Mouse (Mus musculus) forelimb bud, embryonic 11.5 days (tissue): ENCODE results near the gene Hist1h2bk.

Source experiments
- DNase-seq: peaks from one replicate; pipeline ENCODE4 v3.0.0-alpha.2; 2012; ENCODE audit warnings: low read depth, low spot score

Gene Hist1h2bk

DNA sequence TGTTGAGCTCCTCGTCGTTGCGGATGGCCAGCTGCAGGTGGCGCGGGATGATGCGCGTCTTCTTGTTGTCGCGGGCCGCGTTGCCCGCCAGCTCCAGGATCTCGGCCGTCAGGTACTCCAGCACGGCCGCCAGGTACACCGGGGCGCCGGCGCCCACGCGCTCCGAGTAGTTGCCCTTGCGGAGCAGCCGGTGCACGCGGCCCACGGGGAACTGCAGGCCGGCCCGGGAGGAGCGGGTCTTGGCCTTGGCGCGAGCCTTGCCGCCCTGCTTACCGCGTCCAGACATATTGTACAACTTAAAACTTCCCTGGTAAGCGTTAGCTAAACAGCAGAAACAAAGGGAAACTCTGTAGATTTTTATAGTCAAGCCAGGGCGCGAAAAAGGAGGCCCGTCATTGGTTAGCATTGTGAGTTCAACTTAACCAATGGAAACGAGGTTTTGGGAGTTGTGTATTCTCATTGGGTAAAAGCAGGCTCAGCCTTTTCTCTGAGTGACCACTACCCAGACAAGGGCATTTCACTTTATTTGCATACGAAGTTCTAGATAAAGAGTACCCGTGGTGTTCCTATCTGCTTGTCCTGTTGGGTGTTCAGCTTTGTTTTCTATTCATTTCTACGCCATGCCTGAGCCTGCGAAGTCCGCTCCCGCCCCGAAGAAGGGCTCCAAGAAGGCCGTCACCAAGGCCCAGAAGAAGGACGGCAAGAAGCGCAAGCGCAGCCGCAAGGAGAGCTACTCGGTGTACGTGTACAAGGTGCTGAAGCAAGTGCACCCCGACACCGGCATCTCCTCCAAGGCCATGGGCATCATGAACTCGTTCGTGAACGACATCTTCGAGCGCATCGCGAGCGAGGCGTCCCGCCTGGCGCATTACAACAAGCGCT lies at the start of gene Hist1h2bk, which contains the start of gene Hist1h2ah:
Gene Hist1h2bk (plus strand): TSS at position 604 of the 882 bp plus-strand sequence.
Gene Hist1h2ah (minus strand): TSS at position 302 of the 882 bp plus-strand sequence.
- peak; percentile 97 for DNase-seq

GRCm38 (mm10) chr13:21992550-21992949 lies 43.1 kb upstream of the Hist1h2bk start:
- DNase-seq: no peak

DNA sequence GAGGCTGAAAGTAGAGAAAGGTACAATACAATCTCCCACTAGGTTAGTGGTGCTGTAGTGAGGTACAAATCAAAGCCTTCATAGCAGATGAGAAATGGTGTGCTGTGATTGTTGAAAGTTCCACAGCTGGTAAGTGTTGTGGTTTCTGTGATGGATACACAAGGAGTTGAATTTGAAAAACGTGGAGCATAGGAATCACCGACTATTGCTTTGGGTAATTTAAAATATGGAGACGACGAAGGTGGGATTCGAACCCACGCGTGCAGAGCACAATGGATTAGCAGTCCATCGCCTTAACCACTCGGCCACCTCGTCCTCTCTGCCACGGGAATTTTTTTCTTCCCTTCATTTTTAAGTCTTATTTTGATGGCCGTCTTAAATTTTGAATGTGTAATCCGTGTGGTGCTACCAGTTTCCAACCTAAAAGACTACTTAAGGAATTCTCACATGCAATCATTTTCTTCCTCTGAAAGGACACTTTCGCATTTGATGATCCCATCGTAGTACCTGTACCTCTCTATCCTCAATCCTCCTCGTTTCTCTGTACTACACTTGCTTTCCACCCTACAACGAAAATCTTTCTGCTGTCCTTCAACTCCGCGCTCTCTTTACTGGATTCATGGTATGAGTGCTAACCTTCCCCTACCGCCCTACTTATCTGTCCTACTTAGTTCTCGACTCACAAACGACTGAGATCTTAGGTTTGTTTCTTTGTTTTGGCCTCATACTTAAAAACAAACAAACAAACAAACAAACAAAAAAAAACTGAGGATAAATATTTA lies 41.5 kb upstream of the Hist1h2bk start:
- peak; percentile 80 for DNase-seq

DNA sequence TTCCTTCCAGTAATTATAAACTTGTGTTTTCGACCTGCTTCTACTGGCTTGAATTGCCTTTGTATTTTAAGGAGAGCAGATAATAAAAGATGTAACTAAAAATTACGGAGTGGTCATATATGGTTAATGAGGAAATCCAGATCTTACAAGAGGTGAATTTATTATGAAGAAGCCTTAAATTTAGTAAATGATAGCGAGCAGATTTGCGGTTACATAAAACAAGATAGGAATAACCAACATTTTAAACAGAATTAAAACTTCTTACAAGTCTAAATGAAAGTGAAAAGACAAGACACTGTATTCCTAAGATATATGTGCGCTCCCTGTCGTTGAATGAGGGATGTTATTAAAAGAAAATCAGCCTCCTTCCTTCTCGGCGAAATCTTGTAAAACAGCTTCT lies 40.8 kb upstream of the Hist1h2bk start:
- DNase-seq: no peak

DNA sequence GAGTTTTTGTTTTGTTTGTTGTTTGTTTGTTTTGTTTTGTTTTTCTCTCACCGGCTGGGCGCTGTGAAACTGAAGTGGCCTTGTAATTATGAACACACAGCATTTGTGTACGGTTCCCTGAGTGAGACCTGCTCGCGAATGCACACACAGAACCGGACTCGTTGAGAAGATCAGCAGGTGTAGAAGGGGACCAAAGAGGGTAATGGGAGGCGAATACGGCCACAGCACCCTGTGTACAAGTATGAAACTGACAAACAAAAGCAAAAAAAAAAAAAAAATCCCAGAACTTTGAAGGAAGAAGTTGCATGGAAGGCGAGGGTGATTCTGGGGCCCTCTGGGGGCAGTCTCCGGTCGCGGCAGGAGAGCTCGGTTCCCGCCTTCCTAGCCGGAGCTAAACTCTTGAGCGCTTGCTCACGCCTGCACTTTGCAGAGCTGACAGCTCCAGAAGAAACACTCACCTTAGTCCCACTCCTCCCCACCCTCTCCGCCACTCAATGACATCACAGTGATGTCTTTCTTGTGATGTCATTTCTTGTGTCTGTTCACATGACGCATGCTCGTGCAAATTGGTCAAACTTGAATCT lies 40.2 kb upstream of the Hist1h2bk start:
- no peak for DNase-seq

DNA sequence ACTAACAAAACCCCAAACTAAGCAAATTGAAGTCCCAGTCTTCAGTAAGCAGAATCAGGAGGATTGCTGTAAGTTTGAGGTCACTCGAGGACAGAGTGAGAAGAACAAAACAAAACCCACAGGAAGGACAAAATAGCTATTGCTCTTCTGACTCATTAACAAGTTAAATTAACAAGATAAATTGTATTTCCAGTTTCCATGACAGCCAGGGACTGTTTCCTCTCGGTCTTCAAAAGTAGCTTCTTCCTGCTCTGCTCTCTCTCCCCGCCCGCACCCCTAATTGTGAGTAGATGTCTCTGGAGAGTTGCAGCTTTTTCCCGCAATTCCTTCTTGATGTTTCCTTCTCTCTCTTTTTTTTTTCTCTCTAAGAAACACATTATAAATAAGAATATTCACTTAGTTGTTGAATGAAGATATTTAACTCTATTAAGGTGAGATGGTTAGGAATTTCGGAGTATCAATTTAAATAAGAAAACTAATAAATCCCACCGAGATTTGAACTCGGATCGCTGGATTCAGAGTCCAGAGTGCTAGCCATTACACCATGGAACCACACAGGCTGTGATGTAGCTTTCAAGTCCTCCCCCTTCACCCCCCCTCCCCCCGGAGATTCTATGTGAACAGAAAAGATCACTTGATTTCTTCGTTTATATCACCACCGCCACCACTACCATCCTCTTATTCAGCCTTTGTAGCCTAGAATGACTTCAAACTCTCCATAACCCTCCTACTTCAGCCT lies 39.4 kb upstream of the Hist1h2bk start:
- DNase-seq: no peak

DNA sequence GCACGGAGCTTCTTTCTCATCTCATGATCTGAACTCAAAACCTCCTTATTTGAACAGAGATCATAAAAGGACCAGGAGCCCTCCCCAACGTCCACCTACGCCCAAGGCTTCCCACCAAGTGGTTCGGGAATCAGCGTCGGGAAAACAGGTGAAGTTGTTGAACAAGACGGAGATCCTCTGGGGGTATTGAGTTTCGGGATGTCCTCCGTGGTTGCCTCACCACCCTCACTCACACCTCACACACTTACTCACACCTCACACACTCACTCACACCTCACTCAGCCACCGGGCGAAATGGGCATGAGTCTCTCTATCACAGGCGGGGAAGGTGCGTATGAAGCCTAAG lies 38.9 kb upstream of the Hist1h2bk start:
- no peak for DNase-seq

GRCm38 (mm10) chr13:21997201-21997820 lies 38.4 kb upstream of the Hist1h2bk start:
- no peak for DNase-seq

GRCm38 (mm10) chr13:21997821-21998220 lies 37.8 kb upstream of the Hist1h2bk start:
- DNase-seq: no peak

DNA sequence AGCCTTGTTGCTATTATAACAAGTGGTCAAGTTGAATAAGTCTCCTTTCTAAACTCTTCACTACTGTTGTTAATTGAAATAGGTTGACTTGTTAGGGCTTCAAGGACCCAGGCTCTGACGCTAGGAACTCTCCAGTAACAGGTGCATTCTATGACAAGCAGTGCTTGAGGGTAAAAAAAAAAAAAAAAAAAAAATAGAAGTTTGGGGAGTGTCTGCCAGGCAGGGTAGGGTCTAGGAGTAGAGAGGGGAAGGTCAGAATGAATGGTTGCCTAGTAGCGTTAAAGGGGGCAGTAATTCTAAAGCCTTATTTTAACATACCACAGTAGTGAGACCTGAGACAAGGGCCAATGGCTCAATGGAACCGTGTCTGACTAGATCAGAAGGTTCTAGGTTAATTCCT lies 37.3 kb upstream of the Hist1h2bk start:
- no peak for DNase-seq

DNA sequence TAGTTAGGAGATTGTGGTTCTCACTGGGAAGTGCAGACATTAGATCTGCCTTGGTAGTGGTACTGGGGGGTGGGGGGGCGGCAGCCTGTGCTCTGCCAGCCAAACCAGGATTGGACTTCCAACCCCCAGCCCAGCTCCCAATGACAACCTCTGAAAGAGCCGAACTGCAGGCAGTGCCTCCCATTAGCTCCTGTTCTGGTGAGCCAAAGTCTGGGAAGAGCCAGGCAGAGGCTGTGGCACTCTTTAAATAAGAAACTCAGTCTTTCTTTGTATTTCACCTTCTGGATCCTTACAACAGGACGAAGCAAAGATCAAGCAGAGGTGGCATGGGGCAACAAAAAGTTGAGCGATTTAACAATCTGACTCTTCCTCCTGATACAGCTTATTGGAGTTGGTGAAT lies 36.5 kb upstream of the Hist1h2bk start:
- DNase-seq: no peak

DNA sequence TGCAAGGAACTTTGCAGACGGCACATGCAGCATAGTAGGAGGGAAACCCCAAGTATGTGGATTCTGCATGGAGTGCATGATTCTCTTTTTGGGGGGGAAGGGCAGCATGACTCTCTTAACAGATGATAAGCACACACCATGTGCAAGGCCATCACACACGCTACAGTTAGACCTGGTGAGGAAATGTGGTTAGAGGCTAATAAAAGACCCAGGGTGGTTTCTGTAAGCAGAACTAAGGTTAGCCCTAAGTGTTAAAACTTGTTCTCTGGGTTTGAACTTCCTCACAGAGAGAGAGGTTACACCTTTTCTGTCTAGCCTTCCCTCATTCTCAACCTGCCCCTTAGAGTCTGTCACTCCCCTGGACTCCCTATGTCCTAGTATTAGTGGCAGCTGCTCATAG lies 34.3 kb upstream of the Hist1h2bk start:
- DNase-seq: no peak

GRCm38 (mm10) chr13:22001823-22002222 lies 33.8 kb upstream of the Hist1h2bk start:
- DNase-seq: no peak

DNA sequence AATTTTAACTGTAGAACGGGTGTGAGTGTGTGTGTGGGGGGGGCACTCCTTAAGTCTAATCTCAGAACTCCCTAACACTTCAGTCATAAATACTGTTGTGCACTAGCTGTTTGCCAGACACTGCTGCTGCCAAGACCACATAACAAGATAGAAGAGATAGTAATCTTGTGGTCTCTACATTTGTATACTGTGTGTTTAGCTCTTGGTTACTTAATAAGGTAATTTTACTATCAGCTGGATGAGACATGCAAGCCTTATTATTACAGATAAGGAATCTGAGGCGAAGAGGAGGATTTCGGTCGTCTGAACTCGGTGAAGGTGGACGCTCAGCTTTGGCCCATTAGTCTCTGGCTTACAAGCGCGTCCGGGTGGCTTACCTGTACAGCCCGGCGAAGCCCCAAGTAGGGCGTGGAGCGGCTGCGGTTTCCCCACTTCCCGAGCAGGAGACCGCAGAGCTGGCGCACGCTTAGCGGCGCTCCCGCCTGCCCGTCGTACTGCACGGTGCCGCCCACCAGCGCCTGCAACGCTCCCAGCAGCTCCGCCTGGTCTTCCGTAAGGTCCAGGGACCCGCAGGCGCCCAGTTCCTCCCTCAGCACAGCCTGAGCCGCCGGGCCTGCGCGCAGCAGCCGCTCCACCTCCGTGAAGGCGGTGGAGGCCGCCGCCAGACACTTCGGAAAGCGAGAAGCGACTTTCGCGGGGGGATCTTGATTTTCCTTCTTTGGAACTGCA lies 29.9 kb upstream of the Hist1h2bk start:
- DNase-seq: no peak

DNA sequence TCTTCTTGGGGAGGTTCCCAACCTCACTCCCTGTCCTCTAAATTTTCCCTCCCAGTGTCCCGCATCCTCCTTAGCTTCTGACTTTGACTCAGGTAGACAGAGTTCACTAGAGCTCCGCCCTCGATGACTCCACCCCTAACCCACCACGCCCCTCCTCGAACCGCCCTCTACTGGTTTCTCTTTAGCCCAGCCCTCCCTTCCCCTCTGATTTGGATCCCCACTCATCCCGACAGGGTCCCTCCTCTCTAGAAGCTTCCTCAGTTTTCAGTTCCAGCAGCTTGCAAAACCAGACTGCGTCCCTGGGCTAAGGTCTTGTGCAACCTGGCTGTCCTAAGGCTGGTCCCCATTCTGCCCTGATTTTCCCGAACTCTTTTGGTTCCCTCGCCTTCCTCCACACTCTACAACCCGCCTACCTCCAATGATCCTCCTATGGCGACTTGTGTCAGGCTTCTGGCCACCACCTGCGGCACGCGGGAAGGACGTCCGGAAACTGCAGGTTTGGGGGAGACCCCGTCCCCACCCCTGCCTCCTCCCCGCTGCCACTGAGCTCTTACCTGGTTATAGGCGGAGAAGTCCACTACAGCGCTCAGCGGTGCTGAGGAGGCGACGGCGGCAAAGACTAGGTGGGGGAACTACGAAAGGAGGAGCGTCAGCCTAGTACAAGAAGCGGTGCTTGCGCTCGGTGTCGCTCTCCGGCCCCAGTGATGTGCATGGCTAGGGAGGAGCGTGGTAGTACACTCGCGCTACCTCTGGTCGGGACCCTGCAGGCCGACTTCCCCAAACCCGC lies 29.1 kb upstream of the Hist1h2bk start:
- DNase-seq: no peak

GRCm38 (mm10) chr13:22007121-22007510 lies 28.6 kb upstream of the Hist1h2bk start:
- no peak for DNase-seq

GRCm38 (mm10) chr13:22007872-22008271 lies 27.8 kb upstream of the Hist1h2bk start:
- no peak for DNase-seq

GRCm38 (mm10) chr13:22008707-22009106 lies 27.0 kb upstream of the Hist1h2bk start:
- DNase-seq: no peak

- no peak for DNase-seq
Observed at GRCm38 (mm10) chr13:22009642-22010041, 26.0 kb upstream of the Hist1h2bk start, which contains the start of gene Prss16. Prss16 (minus strand) TSS chr13:22009742.

GRCm38 (mm10) chr13:22013716-22014115 lies 22.0 kb upstream of the Hist1h2bk start:
- no peak for DNase-seq
